Mouse (Mus musculus): ENCODE measurements at regions not wholly inside any gene's neighbourhood (a gene's known extent, or its start where the extent isn't known, plus 50 kb on each side); places are given as distances from the start of the nearest gene placed in this dataset.

- ATAC-seq (ENCODE audit: extremely low read depth, insufficient number of reproducible peaks, low FRiP score, poor library complexity, severe bottlenecking), result no peak
Observed at GRCm38 (mm10) chr4:7527718-7528117, 711.1 kb downstream of the Car8 start.

GRCm38 (mm10) chr4:7513081-7513480 lies 725.8 kb downstream of the Car8 start:
- ATAC-seq (ENCODE audit: extremely low read depth, insufficient number of reproducible peaks, low FRiP score, poor library complexity, severe bottlenecking), result no peak

GRCm38 (mm10) chr4:7485552-7485951 lies 753.3 kb downstream of the Car8 start:
- ATAC-seq (ENCODE audit: extremely low read depth, insufficient number of reproducible peaks, low FRiP score, poor library complexity, severe bottlenecking), result no peak

DNA sequence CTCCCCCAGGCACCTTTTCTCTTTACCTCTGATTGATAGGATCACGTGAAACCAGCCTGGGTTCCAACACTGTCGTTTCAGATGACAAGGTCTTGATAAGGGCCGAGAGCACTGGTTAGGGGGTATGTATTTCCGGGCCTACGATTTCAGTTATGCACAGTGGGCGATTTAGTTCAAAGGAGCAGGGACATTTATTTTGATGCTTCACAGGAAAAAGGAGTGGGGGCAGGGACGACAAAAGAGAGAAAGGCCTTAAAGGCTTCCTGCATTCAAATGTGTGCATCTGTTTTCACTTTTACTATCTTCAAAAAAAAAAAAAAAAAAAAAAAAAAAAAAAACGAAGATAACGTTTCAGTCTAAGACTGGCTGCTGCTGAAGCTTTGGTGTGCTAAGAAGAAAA lies 783.7 kb downstream of the Car8 start:
- ATAC-seq (ENCODE audit: extremely low read depth, insufficient number of reproducible peaks, low FRiP score, poor library complexity, severe bottlenecking), result peak; percentile 55; the same call in 1 of the 2 replicates

DNA sequence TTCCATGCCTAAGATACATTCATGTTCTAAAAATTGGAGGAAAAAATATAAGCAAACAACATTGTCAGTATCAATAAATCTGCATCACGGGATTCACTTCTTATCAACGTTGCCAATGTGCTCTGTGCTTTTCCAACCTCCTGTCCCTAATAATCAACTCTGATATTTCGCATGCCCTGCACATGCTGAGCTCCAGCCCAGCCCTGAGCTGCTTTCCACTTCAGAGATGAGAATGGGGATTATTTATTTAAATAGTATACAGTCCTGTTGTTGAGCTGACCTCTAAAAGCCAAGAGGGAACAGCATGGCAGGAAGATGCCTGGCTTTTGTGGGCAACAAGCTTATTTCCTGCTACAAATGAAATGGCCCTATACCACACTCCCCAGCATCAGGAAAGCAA lies 786.2 kb downstream of the Car8 start:
- no peak for ATAC-seq (ENCODE audit: extremely low read depth, insufficient number of reproducible peaks, low FRiP score, poor library complexity, severe bottlenecking)

DNA sequence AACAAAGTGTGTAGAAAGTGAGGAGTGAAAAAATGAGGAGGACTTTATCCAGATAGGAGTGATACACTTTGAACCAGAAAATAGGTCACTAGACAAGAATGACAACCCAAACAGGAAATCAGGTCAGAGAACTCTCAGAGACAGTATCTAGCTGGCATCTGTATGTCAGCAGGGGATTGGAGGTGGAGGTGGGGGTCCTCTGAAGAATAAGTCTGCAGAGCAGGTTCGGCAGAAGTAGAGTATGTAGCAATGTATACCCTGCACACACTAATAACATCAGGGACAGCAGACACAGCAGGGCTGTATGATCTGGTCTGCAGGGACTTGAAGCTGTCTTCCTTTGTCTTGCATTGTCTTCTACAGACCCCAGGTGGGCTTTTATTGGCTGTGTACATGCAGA lies 787.9 kb downstream of the Car8 start:
- ATAC-seq (ENCODE audit: extremely low read depth, insufficient number of reproducible peaks, low FRiP score, poor library complexity, severe bottlenecking), result no peak

GRCm38 (mm10) chr4:7429308-7429707 lies 809.5 kb downstream of the Car8 start:
- ATAC-seq (ENCODE audit: extremely low read depth, insufficient number of reproducible peaks, low FRiP score, poor library complexity, severe bottlenecking), result no peak

DNA sequence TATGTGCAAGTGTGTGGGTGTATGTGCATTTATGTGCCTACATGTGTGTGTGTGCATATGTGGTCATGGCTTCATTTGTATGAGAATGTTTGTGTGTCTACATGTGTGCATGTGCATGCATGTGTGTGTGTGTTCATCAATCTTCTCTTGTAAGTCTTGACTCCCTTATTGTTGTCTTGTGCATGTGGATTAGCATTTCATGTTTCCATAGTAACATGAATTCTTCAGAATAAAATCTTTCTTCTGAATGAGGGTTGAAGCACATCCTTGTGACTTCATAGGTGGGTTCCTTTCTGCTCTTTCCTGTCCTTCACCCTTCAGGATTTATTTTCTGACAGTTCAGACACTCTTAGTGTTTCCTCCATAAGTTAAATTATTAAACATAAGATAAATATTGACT lies 814.8 kb downstream of the Car8 start:
- ATAC-seq (ENCODE audit: extremely low read depth, insufficient number of reproducible peaks, low FRiP score, poor library complexity, severe bottlenecking), result no peak

GRCm38 (mm10) chr4:7423204-7423603 lies 815.6 kb downstream of the Car8 start:
- ATAC-seq (ENCODE audit: extremely low read depth, insufficient number of reproducible peaks, low FRiP score, poor library complexity, severe bottlenecking), result no peak

DNA sequence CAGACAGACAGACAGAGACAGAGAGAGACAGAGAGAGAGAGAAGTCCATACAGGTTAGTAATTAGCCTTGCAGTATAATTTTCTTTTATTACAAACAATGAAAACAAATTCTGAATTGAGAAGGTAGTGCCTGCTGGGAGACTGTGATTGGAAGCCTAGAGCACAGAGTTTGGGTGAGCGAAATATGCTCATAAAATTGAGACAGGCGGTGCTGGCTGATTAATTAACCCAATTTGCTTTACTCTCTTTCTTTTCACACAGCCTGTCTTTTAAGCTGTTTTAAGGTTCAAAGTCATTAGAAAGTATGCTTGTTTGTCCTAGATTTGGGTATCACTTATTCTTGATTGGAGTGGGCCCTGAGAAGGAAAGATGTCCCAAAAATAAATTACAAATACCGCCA lies 816.1 kb downstream of the Car8 start:
- no peak for ATAC-seq (ENCODE audit: extremely low read depth, insufficient number of reproducible peaks, low FRiP score, poor library complexity, severe bottlenecking)

- ATAC-seq (ENCODE audit: extremely low read depth, insufficient number of reproducible peaks, low FRiP score, poor library complexity, severe bottlenecking), result no peak
Observed at GRCm38 (mm10) chr4:7414301-7414700, 824.5 kb downstream of the Car8 start.

- ATAC-seq (ENCODE audit: extremely low read depth, insufficient number of reproducible peaks, low FRiP score, poor library complexity, severe bottlenecking), result no peak
Observed at GRCm38 (mm10) chr4:7392696-7393095, 846.1 kb downstream of the Car8 start.

DNA sequence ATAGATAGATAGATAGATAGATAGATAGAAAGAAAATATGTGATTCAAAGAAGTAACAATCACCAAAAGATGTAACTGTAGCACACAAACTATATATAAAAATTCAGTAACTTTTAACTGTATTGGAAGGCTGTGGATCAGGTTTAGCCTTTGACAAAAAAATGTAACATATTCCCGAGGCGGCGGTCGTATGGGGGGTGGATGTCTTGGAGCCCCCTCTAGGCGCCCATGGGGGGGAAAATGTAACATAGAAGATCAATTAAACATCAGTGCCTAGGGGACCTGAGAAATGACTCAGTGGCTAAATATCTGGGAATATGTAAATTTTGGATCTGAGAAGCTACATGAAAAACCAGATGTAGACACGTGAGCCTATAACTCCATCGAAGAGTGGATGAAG lies 847.2 kb downstream of the Car8 start:
- ATAC-seq (ENCODE audit: extremely low read depth, insufficient number of reproducible peaks, low FRiP score, poor library complexity, severe bottlenecking), result no peak

GRCm38 (mm10) chr4:7385069-7385468 lies 853.8 kb downstream of the Car8 start:
- no peak for ATAC-seq (ENCODE audit: extremely low read depth, insufficient number of reproducible peaks, low FRiP score, poor library complexity, severe bottlenecking)

- no peak for ATAC-seq (ENCODE audit: extremely low read depth, insufficient number of reproducible peaks, low FRiP score, poor library complexity, severe bottlenecking)
Observed at GRCm38 (mm10) chr4:7379996-7380395, 858.8 kb downstream of the Car8 start.

DNA sequence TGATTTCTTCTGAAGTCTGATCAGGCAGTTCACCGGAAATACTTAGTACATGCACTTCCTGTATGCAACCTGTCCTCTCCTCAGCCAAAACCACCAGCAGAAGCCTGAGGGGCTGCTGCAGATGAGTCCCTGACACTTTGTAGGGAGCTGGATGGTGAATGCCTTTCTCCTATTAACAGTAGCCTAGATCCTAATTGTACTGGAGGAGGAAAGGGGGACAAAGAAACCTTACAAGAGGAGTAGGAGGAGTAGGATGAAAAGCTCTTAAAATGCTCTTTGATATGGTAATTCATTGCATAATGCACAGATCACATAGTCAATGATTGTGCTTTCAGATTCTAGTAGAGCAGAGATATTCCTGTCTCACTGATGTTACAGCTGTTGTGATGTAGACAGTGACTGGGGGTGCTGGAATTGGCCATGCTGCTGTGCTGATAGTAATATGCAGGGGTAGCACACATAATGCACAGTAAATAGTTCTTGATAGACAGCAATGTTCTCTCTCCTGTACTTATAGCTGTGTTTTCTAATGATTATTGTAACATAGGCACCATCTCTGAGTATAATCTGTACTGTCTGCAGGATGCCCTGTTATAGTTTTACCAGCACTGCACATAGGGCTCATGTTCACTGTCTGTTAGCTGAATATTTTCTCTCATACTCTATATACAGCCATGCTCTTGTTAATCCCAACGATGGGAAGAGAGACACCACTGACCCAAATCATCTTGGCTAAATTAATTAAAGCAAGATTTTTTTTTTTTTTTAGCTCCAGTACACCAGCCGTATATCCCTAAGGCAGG lies 874.4 kb downstream of the Car8 start:
- ATAC-seq (ENCODE audit: extremely low read depth, insufficient number of reproducible peaks, low FRiP score, poor library complexity, severe bottlenecking), result 0 out of 2 replicates have a peak, but pooled peaks have one; percentile 30

- no peak for ATAC-seq (ENCODE audit: extremely low read depth, insufficient number of reproducible peaks, low FRiP score, poor library complexity, severe bottlenecking)
Observed at GRCm38 (mm10) chr4:7363508-7363907, 875.3 kb downstream of the Car8 start.

DNA sequence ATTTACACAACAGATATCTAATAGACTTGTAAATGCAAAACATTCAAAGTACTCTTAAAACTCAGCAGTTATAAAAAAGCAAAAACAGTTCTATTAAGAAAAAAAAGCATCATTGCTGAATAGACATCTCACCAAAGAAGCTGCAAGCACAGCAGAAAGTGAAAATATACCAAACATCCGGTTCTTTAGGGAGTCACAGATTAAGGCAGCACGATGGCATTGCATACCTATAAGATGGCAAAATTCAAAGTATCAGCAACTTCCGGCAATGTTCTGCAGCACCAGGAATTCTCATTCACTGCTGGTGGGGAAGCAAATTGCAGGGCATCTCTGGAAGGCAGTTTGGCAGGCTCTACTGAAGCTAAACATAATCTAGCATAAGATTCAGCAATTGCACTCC lies 882.6 kb downstream of the Car8 start:
- no peak for ATAC-seq (ENCODE audit: extremely low read depth, insufficient number of reproducible peaks, low FRiP score, poor library complexity, severe bottlenecking)

- no peak for ATAC-seq (ENCODE audit: extremely low read depth, insufficient number of reproducible peaks, low FRiP score, poor library complexity, severe bottlenecking)
Observed at GRCm38 (mm10) chr4:7347317-7347716, 891.5 kb downstream of the Car8 start.

DNA sequence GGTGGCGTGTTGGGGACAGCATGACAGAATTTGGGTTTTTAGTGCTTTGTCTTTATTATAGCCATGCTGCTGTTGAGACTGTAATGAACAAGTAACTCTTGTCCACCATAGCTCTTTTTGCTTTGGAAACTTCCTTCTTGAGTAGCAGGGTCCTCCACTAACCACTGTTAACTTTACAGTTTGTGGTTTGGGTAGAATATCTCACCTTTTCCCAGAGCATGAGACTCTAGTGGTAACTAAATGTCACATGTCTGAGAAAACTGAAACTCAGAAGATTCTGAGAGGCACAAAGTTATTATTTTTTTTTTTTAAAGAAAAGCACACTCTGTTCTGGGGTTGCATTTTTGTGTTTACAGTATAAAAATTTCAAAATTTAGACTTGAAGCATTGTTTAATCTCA lies 897.7 kb downstream of the Car8 start:
- ATAC-seq (ENCODE audit: extremely low read depth, insufficient number of reproducible peaks, low FRiP score, poor library complexity, severe bottlenecking), result no peak

DNA sequence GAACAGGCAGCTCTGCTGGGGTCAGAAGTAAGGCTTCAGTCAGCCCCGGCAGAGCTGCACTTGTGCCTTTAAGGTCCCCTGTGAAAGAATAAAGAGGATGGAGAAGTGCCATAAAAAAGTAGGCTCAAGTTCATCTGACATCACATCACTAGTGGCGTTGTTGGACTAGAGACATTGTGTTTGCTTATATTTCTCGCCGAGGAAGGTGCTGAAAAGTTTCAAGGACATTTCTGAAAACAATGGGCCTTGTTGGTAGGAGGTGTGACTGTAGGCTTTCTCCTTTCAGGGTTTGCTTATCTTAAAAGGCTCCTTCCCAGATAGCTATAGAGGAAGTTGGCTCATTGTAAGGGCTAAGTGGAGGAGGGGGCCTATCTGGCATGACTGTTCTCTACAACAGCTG lies 924.6 kb downstream of the Car8 start:
- no peak for ATAC-seq (ENCODE audit: extremely low read depth, insufficient number of reproducible peaks, low FRiP score, poor library complexity, severe bottlenecking)
